Mouse (Mus musculus): ENCODE data around the gene Hist2h3b. TPM values are rescaled to one million over a fixed set of nuclear protein-coding genes. Genes with fewer than 3 reads are reported as not detected.
"Not testable (repeated sequence)": the region's sequence is repeated elsewhere in the genome, so short reads cannot be mapped to it uniquely, and the experiment has no call there.

Hist2h3b gene
- total RNA-seq (2015; ENCODE audit: low replicate concordance): 373 and 489 TPM in 2 replicates
- 312 and 340 TPM in 2 replicates for total RNA-seq (2017; ENCODE audit: low replicate concordance)

GRCm38 (mm10) chr3:96268051-96268775 lies at the start of gene Hist2h3b:
Hist2h3b (plus strand) TSS chr3:96268654.
- ATAC-seq (replicated peaks; ENCODE audit: low FRiP score, poor library complexity, severe bottlenecking): peak; percentile 64

GRCm38 (mm10) chr3:96219191-96219641 lies 49.2 kb upstream of the Hist2h3b start:
- ATAC-seq (replicated peaks; ENCODE audit: low FRiP score, poor library complexity, severe bottlenecking): peak; percentile 40

GRCm38 (mm10) chr3:96219661-96220130 lies 48.8 kb upstream of the Hist2h3b start, which contains the start of the genes Bola1 and Hist2h2ab:
Bola1 (minus strand) TSS chr3:96219709.
Hist2h2ab (plus strand) TSS chr3:96219865.
- peak; percentile 66 for ATAC-seq (replicated peaks; ENCODE audit: low FRiP score, poor library complexity, severe bottlenecking)

GRCm38 (mm10) chr3:96220131-96220764 lies 48.2 kb upstream of the Hist2h3b start:
- ATAC-seq (replicated peaks; ENCODE audit: low FRiP score, poor library complexity, severe bottlenecking): not testable (repeated sequence)

- peak; percentile 80 for ATAC-seq (replicated peaks; ENCODE audit: low FRiP score, poor library complexity, severe bottlenecking)
Measured at GRCm38 (mm10) chr3:96220765-96221639, 47.5 kb upstream of the Hist2h3b start, which contains the start of the genes Hist2h2ac and Hist2h2be. Hist2h2ac (minus strand) TSS chr3:96220880. Hist2h2be (plus strand) TSS chr3:96221119.

- no peak for ATAC-seq (replicated peaks; ENCODE audit: low FRiP score, poor library complexity, severe bottlenecking)
Measured at GRCm38 (mm10) chr3:96221640-96222038, 46.8 kb upstream of the Hist2h3b start.

GRCm38 (mm10) chr3:96222774-96223173 lies 45.7 kb upstream of the Hist2h3b start:
- no peak for ATAC-seq (replicated peaks; ENCODE audit: low FRiP score, poor library complexity, severe bottlenecking)

GRCm38 (mm10) chr3:96225421-96225820 lies 43.0 kb upstream of the Hist2h3b start:
- ATAC-seq (replicated peaks; ENCODE audit: low FRiP score, poor library complexity, severe bottlenecking): no peak

GRCm38 (mm10) chr3:96226695-96227648 lies 41.5 kb upstream of the Hist2h3b start:
- ATAC-seq (replicated peaks; ENCODE audit: low FRiP score, poor library complexity, severe bottlenecking): no peak

GRCm38 (mm10) chr3:96228828-96229227 lies 39.6 kb upstream of the Hist2h3b start:
- no peak for ATAC-seq (replicated peaks; ENCODE audit: low FRiP score, poor library complexity, severe bottlenecking)

GRCm38 (mm10) chr3:96230404-96230803 lies 38.0 kb upstream of the Hist2h3b start:
- ATAC-seq (replicated peaks; ENCODE audit: low FRiP score, poor library complexity, severe bottlenecking): no peak

- ATAC-seq (replicated peaks; ENCODE audit: low FRiP score, poor library complexity, severe bottlenecking): no peak
Measured at GRCm38 (mm10) chr3:96230910-96231757, 37.3 kb upstream of the Hist2h3b start.

- ATAC-seq (replicated peaks; ENCODE audit: low FRiP score, poor library complexity, severe bottlenecking): no peak
Measured at GRCm38 (mm10) chr3:96231758-96232120, 36.7 kb upstream of the Hist2h3b start.

- no peak for ATAC-seq (replicated peaks; ENCODE audit: low FRiP score, poor library complexity, severe bottlenecking)
Measured at GRCm38 (mm10) chr3:96234914-96235313, 33.5 kb upstream of the Hist2h3b start.

- ATAC-seq (replicated peaks; ENCODE audit: low FRiP score, poor library complexity, severe bottlenecking): no peak
Measured at GRCm38 (mm10) chr3:96235836-96236235, 32.6 kb upstream of the Hist2h3b start.

- ATAC-seq (replicated peaks; ENCODE audit: low FRiP score, poor library complexity, severe bottlenecking): no peak
Measured at GRCm38 (mm10) chr3:96236834-96237334, 31.6 kb upstream of the Hist2h3b start.

GRCm38 (mm10) chr3:96237335-96237903 lies 31.0 kb upstream of the Hist2h3b start:
- no peak for ATAC-seq (replicated peaks; ENCODE audit: low FRiP score, poor library complexity, severe bottlenecking)
